In the genomic region with DNA sequence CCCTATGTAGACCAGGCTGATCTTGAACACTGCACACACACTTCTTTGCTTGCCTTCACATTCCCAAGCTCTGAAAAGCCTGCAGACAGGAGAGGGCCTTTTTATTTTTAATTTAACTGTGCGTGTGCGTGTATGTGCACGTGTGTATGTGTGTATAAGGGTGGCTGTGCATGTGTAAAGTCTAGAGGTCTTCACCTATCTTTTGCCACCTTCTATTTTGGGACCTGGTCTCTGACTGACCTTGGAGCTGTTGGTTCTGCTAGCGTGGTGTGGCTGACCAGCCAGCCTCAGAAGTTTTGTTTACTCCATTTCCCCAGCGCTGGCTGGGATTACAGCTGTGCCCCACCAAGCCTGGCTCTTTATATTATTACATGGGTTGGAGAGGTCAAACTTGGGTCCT, we compare ENCODE assay signal across 11 mouse cellular contexts.
"Had no signal": no experiment of that assay in that cellular context is flagged by ENCODE, and none has a peak within 500 bp of the region (broad histone marks: within the 10 kb centered on the region; RNA-seq: fewer than 3 reads in every experiment).

No protein-coding gene starts in this region.

- H3K9ac ChIP-seq: liver, embryonic 13.5 days had no signal

- H3K9me3 ChIP-seq: liver, embryonic 13.5 days had no signal

- DNase-seq: kidney, postnatal 14 days; kidney, postnatal 4 days; left cerebral cortex, postnatal 4 days; liver, embryonic 13.5 days; lung, adult 2 months; lung, postnatal 14 days; lung, postnatal 4 days; midbrain, embryonic 14.5 days; thymus, adult 18-20 months; thymus, postnatal 36 days had no signal

- H3K4me3 ChIP-seq: liver, embryonic 13.5 days had no signal

- H3K36me3 ChIP-seq: liver, embryonic 13.5 days had no signal

- H3K4me1 ChIP-seq: liver, embryonic 13.5 days had no signal

- H3K27me3 ChIP-seq: liver, embryonic 13.5 days had no signal

- H3K4me2 ChIP-seq: liver, embryonic 13.5 days; midbrain, embryonic 11.5 days had no signal

- H3K27ac ChIP-seq: liver, embryonic 13.5 days had no signal
